Mouse (Mus musculus) midbrain, embryonic 14.5 days (tissue): ENCODE data around the gene Pkd2l1. TPM values are rescaled to one million over a fixed set of nuclear protein-coding genes. Genes with fewer than 3 reads are reported as not detected.
"Not testable (repeated sequence)": the region's sequence is repeated elsewhere in the genome, so short reads cannot be mapped to it uniquely, and the experiment has no call there.

Experiments used
- ATAC-seq: fragments of 200-750 bp; cut with Nextera tagmentation; 2 replicates; pipeline ENCODE4 v1.8.0; 2017; ENCODE audit warnings: moderate number of reproducible peaks, moderate library complexity; ENCODE audit not compliant: low FRiP score, low TSS enrichment
- DNase-seq: peaks from one replicate; pipeline ENCODE4 v3.0.0-alpha.2; 2015
- H3K27ac ChIP-seq: fragments of 300-500 bp; sonication (generic); replicated peaks from 2 replicates; pipeline ENCODE4 v1.5.1; 2014; ENCODE audit warnings: mild to moderate bottlenecking, low read depth, low read length, moderate library complexity
- H3K27me3 ChIP-seq: fragments of 300-500 bp; sonication (generic); 2 replicates; pipeline ENCODE4 v1.6.1; 2014; ENCODE audit warnings: low read length, control low read depth, mixed read lengths; ENCODE audit not compliant: control insufficient read depth, insufficient read depth
- H3K36me3 ChIP-seq: fragments of 300-500 bp; sonication (generic); 2 replicates; pipeline ENCODE4 v1.6.1; 2014; ENCODE audit warnings: low read length, control low read depth; ENCODE audit not compliant: control insufficient read depth, insufficient read depth
- H3K4me1 ChIP-seq: fragments of 300-500 bp; sonication (generic); 2 replicates; pipeline ENCODE4 v1.6.1; 2014; ENCODE audit warnings: mild to moderate bottlenecking, antibody characterized with exemption, low read length, control low read depth; ENCODE audit not compliant: control insufficient read depth, insufficient read depth
- H3K4me2 ChIP-seq: fragments of 300-500 bp; sonication (generic); 2 replicates; pipeline ENCODE4 v1.6.1; 2014; ENCODE audit warnings: mild to moderate bottlenecking, low read length, moderate library complexity
- H3K4me3 ChIP-seq: fragments of 300-500 bp; sonication (generic); replicated peaks from 2 replicates; pipeline ENCODE4 v1.5.1; 2014; ENCODE audit warnings: low read depth, low read length
- H3K9ac ChIP-seq: fragments of 300-500 bp; sonication (generic); replicated peaks from 2 replicates; pipeline ENCODE4 v1.6.1; 2014; ENCODE audit warnings: mild to moderate bottlenecking, low read length, moderate library complexity
- H3K9me3 ChIP-seq: fragments of 300-500 bp; sonication (generic); 2 replicates; pipeline ENCODE4 v1.6.1; 2016; ENCODE audit warnings: low read length, control low read depth, mixed read lengths; ENCODE audit not compliant: control insufficient read depth
- WGBS: fragments of 180-500 bp; shearing (Covaris S2); extraction: QIAGEN DNeasy Blood & Tissue Kit; methylation state at CpG from one replicate; pipeline ENCODE4 v1.1.7; 2014; 5-methylcytosine and 5-hydroxymethylcytosine counted together
- polyA plus RNA-seq: library from polyadenylated mRNA; unstranded; fragments of >200 nt; fragmentation: Nextera tagmentation; extraction: Ambion mirVana; gene quantifications from 2 replicates; pipeline ENCODE4 v1.2.1, GENCODE M21; 2014

The Pkd2l1 gene
- polyA plus RNA-seq, 1 experiment from 2014 or later = not detected

- Histone ChIP-seq H3K9ac (no peak overlapping the region), H3K27me3 (no peaks in the 10 kb centered on the region), H3K36me3 (peaks cover 88% of the 10 kb centered on the region), H3K4me2 (no peak overlapping the region), H3K27ac (no peak overlapping the region), H3K4me3 (no peak overlapping the region), H3K4me1 (no peaks in the 10 kb centered on the region), H3K9me3 (no peaks in the 10 kb centered on the region)
- ATAC-seq (no peak), DNase-seq (no peak)
- WGBS = 96% methylated on average over 10 of the region's 10 CpGs
Observed at GRCm38 (mm10) chr19:44127729-44128497, 64.3 kb downstream of the Pkd2l1 start.

GRCm38 (mm10) chr19:44121137-44121536 lies 71.1 kb downstream of the Pkd2l1 start:
- no peaks in the 10 kb centered on the region for H3K4me1 ChIP-seq
- H3K27me3 ChIP-seq = no peaks in the 10 kb centered on the region
- no peak overlapping the region for H3K4me3 ChIP-seq
- no peak overlapping the region for H3K4me2 ChIP-seq
- DNase-seq = no peak
- H3K27ac ChIP-seq = no peak overlapping the region
- H3K36me3 ChIP-seq = peaks cover 87% of the 10 kb centered on the region
- WGBS = 94% methylated on average over 7 of the region's 7 CpGs
- H3K9ac ChIP-seq = no peak overlapping the region
- H3K9me3 ChIP-seq = no peaks in the 10 kb centered on the region
- ATAC-seq = no peak

GRCm38 (mm10) chr19:44120686-44121085 lies 71.6 kb downstream of the Pkd2l1 start:
- not testable (repeated sequence) for H3K9ac ChIP-seq, H3K9me3 ChIP-seq, ATAC-seq, H3K4me3 ChIP-seq, H3K4me2 ChIP-seq, H3K27me3 ChIP-seq, DNase-seq, H3K4me1 ChIP-seq, H3K27ac ChIP-seq
- 93% methylated on average over 7 of the region's 9 CpGs for WGBS
- H3K36me3 ChIP-seq = peaks cover 91% of the 10 kb centered on the region

GRCm38 (mm10) chr19:44117793-44118192 lies 74.4 kb downstream of the Pkd2l1 start:
- no peak overlapping the region for H3K27ac ChIP-seq
- H3K9me3 ChIP-seq = no peaks in the 10 kb centered on the region
- H3K4me2 ChIP-seq = no peak overlapping the region
- peaks cover 88% of the 10 kb centered on the region for H3K36me3 ChIP-seq
- no peak overlapping the region for H3K9ac ChIP-seq
- no peaks in the 10 kb centered on the region for H3K4me1 ChIP-seq
- H3K27me3 ChIP-seq = no peaks in the 10 kb centered on the region
- ATAC-seq = no peak
- DNase-seq = no peak
- no peak overlapping the region for H3K4me3 ChIP-seq

GRCm38 (mm10) chr19:44111706-44112105 lies 80.5 kb downstream of the Pkd2l1 start:
- ATAC-seq = no peak
- Histone ChIP-seq H3K9me3 (no peaks in the 10 kb centered on the region), H3K4me3 (no peak overlapping the region), H3K36me3 (peaks cover 59% of the 10 kb centered on the region), H3K4me2 (no peak overlapping the region), H3K27me3 (no peaks in the 10 kb centered on the region), H3K4me1 (peaks cover 4% of the 10 kb centered on the region; the same call in 1 of the 2 replicates), H3K9ac (no peak overlapping the region), H3K27ac (no peak overlapping the region)
- DNase-seq = peak; percentile 41
- WGBS = 53% methylated on average over 7 of the region's 7 CpGs

- no peak for DNase-seq
- H3K4me2 ChIP-seq = no peak overlapping the region
- H3K4me1 ChIP-seq = peaks cover 15% of the 10 kb centered on the region
- H3K36me3 ChIP-seq = peaks cover 49% of the 10 kb centered on the region
- H3K9ac ChIP-seq = no peak overlapping the region
- no peak overlapping the region for H3K27ac ChIP-seq
- no peak for ATAC-seq
- WGBS = 90% methylated on average over 9 of the region's 9 CpGs
- H3K27me3 ChIP-seq = no peaks in the 10 kb centered on the region
- H3K4me3 ChIP-seq = no peak overlapping the region
- no peaks in the 10 kb centered on the region for H3K9me3 ChIP-seq
Observed at GRCm38 (mm10) chr19:44110356-44110755, 81.9 kb downstream of the Pkd2l1 start.

- DNase-seq = no peak
- Histone ChIP-seq H3K9ac (no peak overlapping the region), H3K4me3 (no peak overlapping the region), H3K36me3 (peaks cover 36% of the 10 kb centered on the region), H3K27ac (no peak overlapping the region), H3K4me1 (peaks cover 15% of the 10 kb centered on the region), H3K27me3 (no peaks in the 10 kb centered on the region), H3K4me2 (no peak overlapping the region), H3K9me3 (no peaks in the 10 kb centered on the region)
- no peak for ATAC-seq
Observed at GRCm38 (mm10) chr19:44108996-44109395, 83.2 kb downstream of the Pkd2l1 start.

GRCm38 (mm10) chr19:44107661-44108521 lies 84.4 kb downstream of the Pkd2l1 start:
- Histone ChIP-seq H3K4me2 (peak overlapping the region; percentile 89), H3K27ac (no peak overlapping the region)

More at GRCm38 (mm10) chr19:44107661-44108521, 84.4 kb downstream of the Pkd2l1 start:
- peaks cover 26% of the 10 kb centered on the region for H3K36me3 ChIP-seq
- no peaks in the 10 kb centered on the region for H3K27me3 ChIP-seq
- H3K4me1 ChIP-seq = peaks cover 15% of the 10 kb centered on the region
- WGBS = 28% methylated on average over 22 of the region's 22 CpGs
- H3K9me3 ChIP-seq = no peaks in the 10 kb centered on the region
- ATAC-seq (peak; percentile 25; the same call in 1 of the 2 replicates), DNase-seq (peak; percentile 8)
- peak overlapping the region; percentile 62 for H3K9ac ChIP-seq
- peak overlapping the region; percentile 85 for H3K4me3 ChIP-seq
